Mouse (Mus musculus): Measurements from ENCODE around the gene H2-DMb2.

DNA sequence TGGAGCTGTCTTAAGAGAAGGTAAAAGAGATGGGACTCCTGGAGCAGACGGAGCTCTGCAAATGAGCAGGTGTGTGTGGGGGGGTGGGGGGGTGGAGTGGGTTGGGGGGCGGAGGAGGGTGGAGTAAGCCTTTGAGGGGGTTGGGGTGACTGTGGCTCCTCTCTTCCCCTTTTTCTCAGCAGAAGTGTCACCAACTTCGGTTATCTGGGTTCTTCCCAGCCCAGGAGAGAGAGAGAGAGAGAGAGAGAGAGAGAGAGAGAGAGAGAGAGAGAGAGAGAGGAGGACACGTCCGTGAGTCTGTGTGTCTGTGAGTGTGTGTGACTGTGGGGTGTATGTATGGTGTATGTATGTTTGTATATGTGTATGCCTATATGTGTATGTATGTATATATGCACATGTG is 354 bp downstream of the H2-DMb2 start:
- TF ChIP-seq E2F4 (IDR thresholded peaks at IDR 0.05; ENCODE audit: borderline replicate concordance, low read depth, low read length) = no peak
- peak; percentile 83 to 88 for TF ChIP-seq EP300 (IDR thresholded peaks at IDR 0.05; ENCODE audit: low read depth in 1 of 2, low read length in 2 of 2)
- no peak for TF ChIP-seq CTCF (IDR thresholded peaks at IDR 0.05 in 2 of 3, conservative IDR thresholded peaks at IDR 0.05 in 1 of 3; ENCODE audit: control insufficient read depth in 1 of 3, insufficient read depth in 1 of 3, low read depth in 2 of 3, low read length in 3 of 3, poor library complexity in 1 of 3, severe bottlenecking in 1 of 3)
- no peak for TF ChIP-seq MAX (IDR thresholded peaks at IDR 0.05; ENCODE audit: low read length)
- 0 out of 2 replicates have a peak, but pooled peaks have one; percentile 64 for TF ChIP-seq UBTF (IDR thresholded peaks at IDR 0.05; ENCODE audit: borderline replicate concordance, insufficient read depth, low read depth, low read length)
- TF ChIP-seq SIN3A (IDR thresholded peaks at IDR 0.05; ENCODE audit: low read length) = peak; percentile 86
- TF ChIP-seq TBP (IDR thresholded peaks at IDR 0.05; ENCODE audit: low read depth, low read length) = 0 out of 2 replicates have a peak, but pooled peaks have one; percentile 41
- peak; percentile 73 for TF ChIP-seq MXI1 (IDR thresholded peaks at IDR 0.05; ENCODE audit: low read depth, low read length)
- TF ChIP-seq NELFE (IDR thresholded peaks at IDR 0.05; ENCODE audit: low read depth, low read length) = no peak
- peak; percentile 64; the same call in 1 of the 2 replicates for TF ChIP-seq CHD2 (IDR thresholded peaks at IDR 0.05; ENCODE audit: low read length)
